Mouse (Mus musculus) MEL (cell line): ENCODE data around the gene Babam2.

Source experiments
- CTCF ChIP-seq, 3 experiments: IDR thresholded peaks in 2 of 3; conservative IDR thresholded peaks in 1 of 3; 2 replicates each; pipeline ENCODE4 v1.5.1; 2011 to 2012; ENCODE audit warnings: low read length in 3 of 3, low read depth in 2 of 3, mild to moderate bottlenecking in 2 of 3, improper control_type of control experiment in 1 of 3, inconsistent platforms in 1 of 3, mixed read lengths in 1 of 3, moderate library complexity in 1 of 3; ENCODE audit not compliant: control insufficient read depth in 1 of 3, insufficient read depth in 1 of 3, poor library complexity in 1 of 3, severe bottlenecking in 1 of 3
- EP300 ChIP-seq, 2 experiments: IDR thresholded peaks; 2 replicates each; pipeline ENCODE4 v1.6.1; 2011; ENCODE audit warnings: improper control_type of control experiment in 2 of 2, low read length in 2 of 2, low read depth in 1 of 2, mild to moderate bottlenecking in 1 of 2
- TBP ChIP-seq: IDR thresholded peaks from 2 replicates; pipeline ENCODE4 v1.8.0; 2011; ENCODE audit warnings: low read depth, low read length, improper control_type of control experiment
- ZKSCAN1 ChIP-seq: IDR thresholded peaks from 2 replicates; pipeline ENCODE4 v1.6.1; 2012; ENCODE audit warnings: low read depth, mild to moderate bottlenecking, inconsistent platforms, low read length, improper control_type of control experiment, moderate library complexity

DNA sequence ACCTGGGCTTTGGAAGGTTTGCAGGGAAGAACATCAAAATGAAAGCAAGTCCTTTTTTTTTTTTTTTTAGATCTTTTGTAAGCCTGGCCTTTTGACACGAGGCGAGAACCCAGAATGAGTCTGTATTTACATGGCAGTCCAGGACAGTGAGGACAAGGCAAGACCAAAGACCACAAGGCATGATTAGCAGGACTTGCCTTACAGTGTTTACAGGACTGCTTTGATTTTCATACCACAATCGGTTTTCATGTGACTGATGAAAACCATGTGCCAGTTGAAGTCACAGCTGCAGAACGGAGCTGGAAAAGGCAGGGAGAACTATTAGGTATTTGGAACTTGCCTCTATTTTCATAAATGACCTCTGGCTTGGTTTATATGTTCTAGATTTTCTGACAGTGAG, 381.5 kb downstream of the Babam2 start:
- TF ChIP-seq CTCF (IDR thresholded peaks at IDR 0.05 in 2 of 3, conservative IDR thresholded peaks at IDR 0.05 in 1 of 3; ENCODE audit: control insufficient read depth in 1 of 3, insufficient read depth in 1 of 3, low read depth in 2 of 3, low read length in 3 of 3, poor library complexity in 1 of 3, severe bottlenecking in 1 of 3) (no peak), TBP (no peak), ZKSCAN1 (no peak), EP300 (IDR thresholded peaks at IDR 0.05; ENCODE audit: low read depth in 1 of 2, low read length in 2 of 2) (no peak)
